Mouse (Mus musculus) cortical plate, adult 2 months (tissue): ENCODE results near the gene Yeats2.

Experiments used
- CTCF ChIP-seq: fragments of 200-500 bp; IDR thresholded peaks from 2 replicates; pipeline ENCODE4 v1.5.1; 2011; ENCODE audit warnings: mild to moderate bottlenecking, control low read depth, low read length; ENCODE audit not compliant: insufficient read depth; ENCODE audit errors: extremely low read depth
- POLR2A ChIP-seq: fragments of 200-500 bp; IDR thresholded peaks from 2 replicates; pipeline ENCODE4 v1.6.1; 2011; ENCODE audit warnings: mild to moderate bottlenecking, low read length, control low read depth; ENCODE audit not compliant: insufficient read depth; ENCODE audit errors: extremely low read depth

GRCm38 (mm10) chr16:20271339-20271738 lies 130.5 kb downstream of the Yeats2 start:
- no peak for TF ChIP-seq CTCF
- no peak for TF ChIP-seq POLR2A
